Mouse (Mus musculus) midbrain, embryonic 11.5 days (tissue): ENCODE measurements at regions not wholly inside any gene's neighbourhood (a gene's known extent, or its start where the extent isn't known, plus 50 kb on each side); places are given as distances from the start of the nearest gene placed in this dataset.
A peak's percentile ranks its signal among the peaks of the same experiment; 100 is the strongest.

Experiments
- ATAC-seq: fragments of 200-750 bp; cut with Nextera tagmentation; 2 replicates; pipeline ENCODE4 v1.8.0; 2017; ENCODE audit warnings: moderate TSS enrichment, moderate library complexity; ENCODE audit not compliant: low FRiP score
- DNase-seq: peaks from one replicate; pipeline ENCODE4 v3.0.0; 2015; ENCODE audit warnings: low spot score; ENCODE audit errors: missing footprints
- H3K27ac ChIP-seq: fragments of 300-500 bp; sonication (generic); 2 replicates; pipeline ENCODE4 v1.5.1; 2014; ENCODE audit warnings: low read depth, low read length
- H3K27me3 ChIP-seq: fragments of 300-500 bp; sonication (generic); 2 replicates; pipeline ENCODE4 v1.6.1; 2014; ENCODE audit warnings: mild to moderate bottlenecking, low read length, moderate library complexity, mixed read lengths; ENCODE audit not compliant: control insufficient read depth, insufficient read depth
- H3K36me3 ChIP-seq: fragments of 300-500 bp; sonication (generic); 2 replicates; pipeline ENCODE4 v1.6.1; 2014; ENCODE audit warnings: mild to moderate bottlenecking, low read length, moderate library complexity, mixed read lengths; ENCODE audit not compliant: control insufficient read depth, insufficient read depth
- H3K4me1 ChIP-seq: fragments of 300-500 bp; sonication (generic); 2 replicates; pipeline ENCODE4 v1.6.1; 2014; ENCODE audit warnings: low read length; ENCODE audit not compliant: control insufficient read depth, insufficient read depth
- H3K4me2 ChIP-seq: fragments of 300-500 bp; sonication (generic); 2 replicates; pipeline ENCODE4 v1.6.1; 2014; ENCODE audit warnings: mild to moderate bottlenecking, moderate library complexity
- H3K4me3 ChIP-seq: fragments of 300-500 bp; sonication (generic); 2 replicates; pipeline ENCODE4 v1.5.1; 2014; ENCODE audit warnings: low read depth, low read length
- H3K9ac ChIP-seq: fragments of 300-500 bp; sonication (generic); 2 replicates; pipeline ENCODE4 v1.6.1; 2014; ENCODE audit warnings: low read length
- H3K9me3 ChIP-seq: fragments of 300-500 bp; sonication (generic); 2 replicates; pipeline ENCODE4 v1.6.1; 2016; ENCODE audit warnings: low read length; ENCODE audit not compliant: control insufficient read depth
- WGBS: fragments of 180-500 bp; shearing (Covaris S2); extraction: QIAGEN DNeasy Blood & Tissue Kit; methylation state at CpG from one replicate; pipeline ENCODE4 v1.1.7; 2014; 5-methylcytosine and 5-hydroxymethylcytosine counted together

GRCm38 (mm10) chr10:42075545-42075944 is 57.3 kb upstream of the Armc2 start:
- Histone ChIP-seq H3K4me2 (no peak overlapping the region), H3K9ac (no peak overlapping the region), H3K27ac (no peak overlapping the region), H3K9me3 (no peaks in the 10 kb centered on the region), H3K36me3 (no peaks in the 10 kb centered on the region), H3K4me1 (peaks cover 17% of the 10 kb centered on the region), H3K4me3 (no peak overlapping the region), H3K27me3 (no peaks in the 10 kb centered on the region)
- 69% methylated on average over 6 of the region's 6 CpGs for WGBS
- ATAC-seq = no peak
- no peak for DNase-seq

- no peak overlapping the region for H3K4me3 ChIP-seq
- 10% methylated on average over 9 of the region's 9 CpGs for WGBS
- peaks cover 17% of the 10 kb centered on the region for H3K4me1 ChIP-seq
- no peak overlapping the region for H3K9ac ChIP-seq
- ATAC-seq (no peak), DNase-seq (peak; percentile 89)
- H3K9me3 ChIP-seq = no peaks in the 10 kb centered on the region
- no peaks in the 10 kb centered on the region for H3K36me3 ChIP-seq
- no peak overlapping the region for H3K4me2 ChIP-seq
- H3K27me3 ChIP-seq = no peaks in the 10 kb centered on the region
- H3K27ac ChIP-seq = no peak overlapping the region
Measured at GRCm38 (mm10) chr10:42072758-42073157, 54.5 kb upstream of the Armc2 start.

- no peak for ATAC-seq
- Histone ChIP-seq H3K4me1 (peaks cover 17% of the 10 kb centered on the region), H3K9me3 (no peaks in the 10 kb centered on the region), H3K4me2 (no peak overlapping the region), H3K9ac (no peak overlapping the region), H3K36me3 (no peaks in the 10 kb centered on the region), H3K4me3 (no peak overlapping the region), H3K27me3 (no peaks in the 10 kb centered on the region), H3K27ac (no peak overlapping the region)
- peak; percentile 84 for DNase-seq
- WGBS = 37% methylated on average over 3 of the region's 3 CpGs
Measured at GRCm38 (mm10) chr10:42072131-42072530, 53.9 kb upstream of the Armc2 start.

- H3K4me1 ChIP-seq = peaks cover 17% of the 10 kb centered on the region
- H3K9me3 ChIP-seq = no peaks in the 10 kb centered on the region
- ATAC-seq (peak; percentile 77), DNase-seq (peak; percentile 95)
- peak overlapping the region; percentile 25; the same call in 1 of the 2 replicates for H3K27ac ChIP-seq
- peak overlapping the region; percentile 3 for H3K4me2 ChIP-seq
- no peaks in the 10 kb centered on the region for H3K27me3 ChIP-seq
- WGBS = 14% methylated on average over 7 of the region's 8 CpGs
- H3K36me3 ChIP-seq = no peaks in the 10 kb centered on the region
- H3K9ac ChIP-seq = 0 out of 2 replicates have a peak overlapping the region, but pooled peaks have one; percentile 20
- H3K4me3 ChIP-seq = no peak overlapping the region
Measured at GRCm38 (mm10) chr10:42071404-42072024, 53.3 kb upstream of the Armc2 start.

- Histone ChIP-seq H3K9me3 (no peaks in the 10 kb centered on the region), H3K4me3 (no peak overlapping the region), H3K9ac (0 out of 2 replicates have a peak overlapping the region, but pooled peaks have one; percentile 20), H3K4me2 (peak overlapping the region; percentile 3; the same call in 1 of the 2 replicates), H3K36me3 (no peaks in the 10 kb centered on the region), H3K4me1 (peaks cover 17% of the 10 kb centered on the region), H3K27me3 (no peaks in the 10 kb centered on the region), H3K27ac (peak overlapping the region; percentile 25; the same call in 1 of the 2 replicates)
- ATAC-seq = peak; percentile 48
- 22% methylated on average over 10 of the region's 10 CpGs for WGBS
- DNase-seq = peak; percentile 69
Measured at GRCm38 (mm10) chr10:42070611-42071403, 52.6 kb upstream of the Armc2 start.

GRCm38 (mm10) chr10:42069751-42070150 is 51.5 kb upstream of the Armc2 start:
- no peak for ATAC-seq
- no peaks in the 10 kb centered on the region for H3K27me3 ChIP-seq

GRCm38 (mm10) chr10:42068497-42068896 is 50.3 kb upstream of the Armc2 start:
- no peaks in the 10 kb centered on the region for H3K9me3 ChIP-seq
- H3K36me3 ChIP-seq = no peaks in the 10 kb centered on the region
- no peak overlapping the region for H3K9ac ChIP-seq
- H3K27me3 ChIP-seq = no peaks in the 10 kb centered on the region
- ATAC-seq (no peak), DNase-seq (no peak)
- peaks cover 17% of the 10 kb centered on the region for H3K4me1 ChIP-seq
- 87% methylated on average over 2 of the region's 2 CpGs for WGBS
- no peak overlapping the region for H3K4me3 ChIP-seq
- H3K4me2 ChIP-seq = no peak overlapping the region
- no peak overlapping the region for H3K27ac ChIP-seq

More at GRCm38 (mm10) chr10:42069751-42070150, 51.5 kb upstream of the Armc2 start:
- H3K4me2 ChIP-seq = no peak overlapping the region
- WGBS = 91% methylated on average over 8 of the region's 8 CpGs
- no peak for DNase-seq
- H3K27ac ChIP-seq = no peak overlapping the region
- no peaks in the 10 kb centered on the region for H3K9me3 ChIP-seq
- H3K4me3 ChIP-seq = no peak overlapping the region
- no peaks in the 10 kb centered on the region for H3K36me3 ChIP-seq
- H3K9ac ChIP-seq = no peak overlapping the region
- peaks cover 17% of the 10 kb centered on the region for H3K4me1 ChIP-seq
